Mouse (Mus musculus): ENCODE results near the gene Gna13.

DNA sequence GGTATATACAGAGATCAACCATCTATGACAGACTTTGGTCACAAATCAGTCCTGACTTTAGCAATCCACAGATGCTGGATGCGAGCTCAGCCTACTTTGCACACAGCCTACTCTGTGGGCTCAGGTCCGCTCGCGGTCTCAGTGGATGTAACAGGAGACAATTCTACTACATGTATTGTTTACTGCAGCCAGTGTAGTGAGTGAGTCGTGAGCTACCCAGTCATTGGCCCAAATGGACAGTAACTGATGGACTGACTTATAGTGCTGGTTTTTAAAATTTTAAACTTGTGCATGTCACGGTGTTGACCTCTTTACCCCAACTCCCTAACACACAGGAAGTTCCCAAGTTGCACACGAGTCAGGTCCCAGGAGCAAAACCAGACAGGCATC lies 1.4 kb upstream of the Gna13 start:
- TF ChIP-seq CTCF (IDR thresholded peaks at IDR 0.05; ENCODE audit: low read depth), result no peak
- no peak for TF ChIP-seq EP300 (optimal IDR thresholded peaks at IDR 0.05)
